Mouse (Mus musculus) activated CD4-positive, CD25-positive, alpha-beta regulatory T cell, adult 9 weeks (primary cell): ENCODE measurements around the gene Grap. TPM values are rescaled to one million over a fixed set of nuclear protein-coding genes. Genes with fewer than 3 reads are reported as not detected.

Experiments
- polyA plus RNA-seq: library from polyadenylated mRNA; unstranded; fragments of 100-300 nt; shearing (Covaris generic); gene quantifications from one replicate; pipeline ENCODE4 v1.2.1, GENCODE M21; 2017

Grap gene
- polyA plus RNA-seq, result 440 TPM

DNA sequence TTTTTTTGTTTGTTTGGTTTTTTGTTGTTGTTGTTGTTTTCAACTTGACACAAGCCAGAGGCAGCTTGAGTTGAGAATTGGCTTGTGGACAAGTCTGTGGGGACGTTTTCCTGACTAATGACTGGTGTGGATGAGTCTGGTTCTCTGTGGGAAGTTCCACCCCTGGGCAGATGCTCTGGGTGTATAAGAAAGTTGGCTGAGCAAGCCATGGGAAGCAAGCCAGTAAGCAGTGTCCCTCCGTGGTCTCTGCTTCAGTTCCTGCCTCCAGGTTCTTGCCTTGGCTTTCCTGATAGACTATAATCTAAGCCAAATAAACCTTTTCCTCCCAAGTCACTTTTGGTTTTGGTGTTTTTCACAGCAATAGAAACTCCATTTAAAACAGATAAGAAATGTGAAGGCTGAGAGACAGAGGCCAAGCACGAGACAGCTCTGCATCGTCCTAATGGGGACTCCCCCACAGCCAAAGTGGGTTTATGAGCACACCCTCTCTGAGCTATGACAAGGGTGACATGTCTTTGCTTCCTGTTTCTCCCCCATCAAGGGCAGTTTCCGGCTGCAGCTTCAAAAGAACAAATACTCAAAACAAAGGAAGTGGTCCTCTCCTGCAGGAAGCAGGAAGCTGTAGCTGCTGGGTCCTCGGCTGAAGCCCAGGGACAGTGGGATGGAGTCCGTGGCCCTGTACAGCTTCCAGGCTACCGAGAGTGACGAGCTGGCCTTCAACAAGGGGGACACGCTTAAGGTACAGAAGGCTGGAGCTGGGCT, at the start of gene Grap:
Gene Grap (plus strand): TSS at position 580 of the 762 bp plus-strand sequence.

DNA sequence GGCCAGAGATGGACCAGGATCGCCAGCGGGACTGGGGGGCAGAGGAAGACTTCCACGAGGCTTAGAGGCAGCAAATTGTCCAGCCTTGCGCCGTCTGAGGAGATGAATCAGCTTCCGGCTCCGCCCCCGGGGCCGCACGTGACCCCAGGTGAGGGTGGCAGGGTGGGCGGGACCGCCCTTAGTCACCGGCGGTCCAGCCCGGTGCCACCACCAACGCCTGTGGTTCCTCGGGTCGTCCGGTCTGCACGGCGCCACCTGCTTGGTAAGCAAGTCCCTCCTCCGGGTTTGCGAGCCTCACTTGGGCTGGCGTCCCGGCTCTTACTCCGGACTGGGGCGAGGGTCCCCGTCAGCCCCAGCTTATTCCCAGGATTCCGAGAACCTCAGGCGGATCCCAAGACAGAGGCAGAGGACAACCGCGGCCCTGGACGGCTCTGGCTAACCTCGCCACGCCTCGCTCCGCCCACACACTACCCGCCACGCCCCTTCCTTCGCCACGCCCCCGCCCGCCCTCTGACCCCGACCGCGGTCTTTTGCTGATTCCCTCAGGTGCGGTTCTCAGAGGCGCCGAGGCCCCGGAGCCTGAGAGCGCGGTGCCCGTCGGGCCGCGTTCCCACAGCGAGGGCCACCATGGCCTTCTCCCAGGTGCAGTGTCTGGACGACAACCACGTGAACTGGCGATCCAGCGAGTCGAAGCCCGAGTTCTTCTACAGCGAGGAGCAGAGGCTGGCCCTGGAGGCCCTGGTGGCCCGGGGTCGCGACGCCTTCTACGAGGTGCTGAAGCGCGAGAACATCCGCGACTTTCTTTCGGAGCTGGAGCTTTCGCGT, 31.1 kb downstream of the Grap start, which contains the start of gene Fam83g:
Gene Fam83g (plus strand): TSS at position 185 of the 825 bp plus-strand sequence.

DNA sequence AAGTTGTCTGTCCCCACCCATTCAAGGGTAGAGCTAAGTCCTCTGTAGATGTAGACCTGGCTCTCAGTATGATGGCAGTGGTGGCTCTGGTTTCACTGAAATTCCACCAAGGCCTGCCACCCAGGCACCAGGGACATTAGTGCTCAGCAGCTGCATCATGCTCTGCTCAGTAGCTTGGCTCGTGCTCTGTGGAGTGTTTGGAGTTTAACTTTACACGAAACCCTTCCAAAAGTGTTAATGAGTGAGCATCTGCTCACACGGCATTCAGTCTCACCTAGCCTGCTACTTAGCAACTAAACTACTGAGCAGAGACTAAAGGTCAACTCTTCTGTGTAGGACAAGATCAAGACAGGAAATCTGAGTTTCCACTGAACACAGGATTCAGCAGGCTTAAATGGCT, 67.6 kb downstream of the Grap start, which contains the start of gene Slc5a10:
Gene Slc5a10 (minus strand): TSS at position 191 of the 400 bp plus-strand sequence.

Other genes starting within 250 kb of the Grap start
- not detected for gene Rnf112, start 199.1 kb upstream of the Grap start, polyA plus RNA-seq
- gene Mfap4, start 167.8 kb upstream of the Grap start, polyA plus RNA-seq, result not detected
- 32.9 TPM for gene Mapk7, start 158.9 kb upstream of the Grap start, polyA plus RNA-seq
- 5.5 TPM for gene B9d1, start 148.1 kb upstream of the Grap start, polyA plus RNA-seq
- gene Epn2, start 73.6 kb upstream of the Grap start, polyA plus RNA-seq, result 0.42 TPM
- 3.7 TPM for gene Fam83g, start 30.8 kb downstream of the Grap start, polyA plus RNA-seq
- 0.22 TPM for gene Slc5a10, start 67.6 kb downstream of the Grap start, polyA plus RNA-seq
- 34.7 TPM for gene Prpsap2, start 108.8 kb downstream of the Grap start, polyA plus RNA-seq
- 3.1 TPM for gene Ulk2, start 201.8 kb downstream of the Grap start, polyA plus RNA-seq